Mouse (Mus musculus): ENCODE data around the gene Grpel1. TPM values are rescaled to one million over a fixed set of nuclear protein-coding genes. Genes with fewer than 3 reads are reported as not detected.

Grpel1 gene
- polyA plus RNA-seq, 1 experiment from 2014 or later, result 49.2 TPM

GRCm38 (mm10) chr5:36481114-36481513 is 16.3 kb downstream of the Grpel1 start:
- peaks cover 7% of the 10 kb centered on the region for H3K36me3 ChIP-seq
- H3K27me3 ChIP-seq, result peaks cover 15% of the 10 kb centered on the region
- H3K4me3 ChIP-seq (replicated peaks), result no peak overlapping the region
- ATAC-seq (ENCODE audit: insufficient number of reproducible peaks, low FRiP score, low TSS enrichment, low read depth), result no peak
- WGBS, result 68% methylated on average over 1 of the region's 1 CpGs
- H3K4me1 ChIP-seq, result peaks cover 31% of the 10 kb centered on the region
- no peak overlapping the region for H3K9ac ChIP-seq
- no peak overlapping the region for H3K27ac ChIP-seq (replicated peaks)
- no peaks in the 10 kb centered on the region for H3K9me3 ChIP-seq (replicated peaks)
- H3K4me2 ChIP-seq (replicated peaks), result no peak overlapping the region

- no peaks in the 10 kb centered on the region for H3K9me3 ChIP-seq (replicated peaks)
- peak overlapping the region; percentile 92 for H3K4me3 ChIP-seq (replicated peaks)
- H3K4me1 ChIP-seq, result peaks cover 31% of the 10 kb centered on the region
- peak overlapping the region; percentile 82 for H3K9ac ChIP-seq
- no peaks in the 10 kb centered on the region for H3K36me3 ChIP-seq
- peaks cover 15% of the 10 kb centered on the region for H3K27me3 ChIP-seq
- ATAC-seq (ENCODE audit: insufficient number of reproducible peaks, low FRiP score, low TSS enrichment, low read depth), result no peak
- H3K4me2 ChIP-seq (replicated peaks), result peak overlapping the region; percentile 98
- WGBS, result under 1% methylated on average over 58 of the region's 58 CpGs
- peak overlapping the region; percentile 69; the same call in 1 of the 2 replicates for H3K27ac ChIP-seq (replicated peaks)
Measured at GRCm38 (mm10) chr5:36483203-36484101, 18.7 kb downstream of the Grpel1 start.

GRCm38 (mm10) chr5:36484171-36484990 is 19.6 kb downstream of the Grpel1 start, which contains the start of the genes Tada2b and Ccdc96:
TSS of gene Tada2b (minus strand) at chr5:36484285.
TSS of gene Ccdc96 (plus strand) at chr5:36484588.
- peak within 1 kb of the TSS; percentile 82 for H3K9ac ChIP-seq
- H3K4me1 ChIP-seq, result peaks cover 31% of the 10 kb centered on the region
- no peaks in the 10 kb centered on the region for H3K36me3 ChIP-seq
- peak within 1 kb of the TSS; percentile 98 for H3K4me2 ChIP-seq (replicated peaks)
- H3K27ac ChIP-seq (replicated peaks), result peak within 1 kb of the TSS; percentile 69; the same call in 1 of the 2 replicates
- peak within 1 kb of the TSS; percentile 92 for H3K4me3 ChIP-seq (replicated peaks)
- WGBS, result under 1% methylated on average over 93 of the region's 97 CpGs
- H3K27me3 ChIP-seq, result peaks cover 15% of the 10 kb centered on the region
- H3K9me3 ChIP-seq (replicated peaks), result no peaks in the 10 kb centered on the region
- ATAC-seq (ENCODE audit: insufficient number of reproducible peaks, low FRiP score, low TSS enrichment, low read depth), result peak; percentile 99

- Histone ChIP-seq H3K9me3 (replicated peaks) (no peaks in the 10 kb centered on the region), H3K4me3 (replicated peaks) (peak overlapping the region; percentile 92), H3K4me2 (replicated peaks) (peak overlapping the region; percentile 98), H3K27ac (replicated peaks) (no peak overlapping the region), H3K27me3 (peaks cover 15% of the 10 kb centered on the region), H3K4me1 (peaks cover 31% of the 10 kb centered on the region), H3K9ac (no peak overlapping the region), H3K36me3 (no peaks in the 10 kb centered on the region)
- WGBS, result 39% methylated on average over 19 of the region's 19 CpGs
- ATAC-seq (ENCODE audit: insufficient number of reproducible peaks, low FRiP score, low TSS enrichment, low read depth), result no peak
Measured at GRCm38 (mm10) chr5:36485306-36485705, 20.5 kb downstream of the Grpel1 start.

GRCm38 (mm10) chr5:36489225-36489624 is 24.4 kb downstream of the Grpel1 start:
- 48% methylated on average over 2 of the region's 2 CpGs for WGBS
- peaks cover 15% of the 10 kb centered on the region for H3K27me3 ChIP-seq

GRCm38 (mm10) chr5:36493919-36494318 is 29.1 kb downstream of the Grpel1 start:
- H3K9ac ChIP-seq, result no peak overlapping the region
- H3K4me1 ChIP-seq, result no peaks in the 10 kb centered on the region
- H3K36me3 ChIP-seq, result peaks cover 65% of the 10 kb centered on the region
- no peak overlapping the region for H3K4me3 ChIP-seq (replicated peaks)
- WGBS, result 81% methylated on average over 6 of the region's 6 CpGs
- no peaks in the 10 kb centered on the region for H3K27me3 ChIP-seq
- no peak overlapping the region for H3K4me2 ChIP-seq (replicated peaks)
- no peak overlapping the region for H3K27ac ChIP-seq (replicated peaks)
- H3K9me3 ChIP-seq (replicated peaks), result no peaks in the 10 kb centered on the region
- no peak for ATAC-seq (ENCODE audit: insufficient number of reproducible peaks, low FRiP score, low TSS enrichment, low read depth)

More at GRCm38 (mm10) chr5:36489225-36489624, 24.4 kb downstream of the Grpel1 start:
- ATAC-seq (ENCODE audit: insufficient number of reproducible peaks, low FRiP score, low TSS enrichment, low read depth), result no peak
- H3K9ac ChIP-seq, result no peak overlapping the region
- no peak overlapping the region for H3K4me2 ChIP-seq (replicated peaks)
- no peak overlapping the region for H3K4me3 ChIP-seq (replicated peaks)
- no peaks in the 10 kb centered on the region for H3K9me3 ChIP-seq (replicated peaks)
- no peak overlapping the region for H3K27ac ChIP-seq (replicated peaks)
- H3K4me1 ChIP-seq, result peaks cover 11% of the 10 kb centered on the region
- H3K36me3 ChIP-seq, result peaks cover 34% of the 10 kb centered on the region

- 94% methylated on average over 9 of the region's 9 CpGs for WGBS
- Histone ChIP-seq H3K4me3 (replicated peaks) (no peak overlapping the region), H3K36me3 (peaks cover 70% of the 10 kb centered on the region)
Measured at GRCm38 (mm10) chr5:36494709-36495108, 29.9 kb downstream of the Grpel1 start.

GRCm38 (mm10) chr5:36505235-36505634 is 40.4 kb downstream of the Grpel1 start:
- Histone ChIP-seq H3K27me3 (no peaks in the 10 kb centered on the region), H3K9me3 (replicated peaks) (no peaks in the 10 kb centered on the region), H3K4me1 (no peaks in the 10 kb centered on the region), H3K9ac (no peak overlapping the region), H3K36me3 (peaks cover 97% of the 10 kb centered on the region), H3K4me2 (replicated peaks) (no peak overlapping the region), H3K4me3 (replicated peaks) (no peak overlapping the region), H3K27ac (replicated peaks) (no peak overlapping the region)
- ATAC-seq (ENCODE audit: insufficient number of reproducible peaks, low FRiP score, low TSS enrichment, low read depth), result no peak
- WGBS, result 86% methylated on average over 7 of the region's 7 CpGs

More at GRCm38 (mm10) chr5:36494709-36495108, 29.9 kb downstream of the Grpel1 start:
- Histone ChIP-seq H3K9me3 (replicated peaks) (no peaks in the 10 kb centered on the region), H3K4me2 (replicated peaks) (no peak overlapping the region), H3K27ac (replicated peaks) (no peak overlapping the region), H3K27me3 (no peaks in the 10 kb centered on the region), H3K4me1 (no peaks in the 10 kb centered on the region), H3K9ac (no peak overlapping the region)
- ATAC-seq (ENCODE audit: insufficient number of reproducible peaks, low FRiP score, low TSS enrichment, low read depth), result no peak

GRCm38 (mm10) chr5:36505643-36506042 is 40.8 kb downstream of the Grpel1 start:
- WGBS, result 68% methylated on average over 5 of the region's 5 CpGs
- H3K27ac ChIP-seq (replicated peaks), result no peak overlapping the region
- H3K36me3 ChIP-seq, result peaks cover 97% of the 10 kb centered on the region
- H3K9ac ChIP-seq, result no peak overlapping the region
- no peaks in the 10 kb centered on the region for H3K27me3 ChIP-seq
- H3K4me2 ChIP-seq (replicated peaks), result no peak overlapping the region
- no peaks in the 10 kb centered on the region for H3K4me1 ChIP-seq
- H3K4me3 ChIP-seq (replicated peaks), result no peak overlapping the region
- ATAC-seq (ENCODE audit: insufficient number of reproducible peaks, low FRiP score, low TSS enrichment, low read depth), result no peak
- no peaks in the 10 kb centered on the region for H3K9me3 ChIP-seq (replicated peaks)

- Histone ChIP-seq H3K27ac (replicated peaks) (no peak overlapping the region), H3K9ac (no peak overlapping the region), H3K4me3 (replicated peaks) (no peak overlapping the region), H3K4me1 (no peaks in the 10 kb centered on the region), H3K9me3 (replicated peaks) (no peaks in the 10 kb centered on the region), H3K27me3 (no peaks in the 10 kb centered on the region), H3K36me3 (peaks cover 94% of the 10 kb centered on the region), H3K4me2 (replicated peaks) (no peak overlapping the region)
- 94% methylated on average over 10 of the region's 10 CpGs for WGBS
- ATAC-seq (ENCODE audit: insufficient number of reproducible peaks, low FRiP score, low TSS enrichment, low read depth), result no peak
Measured at GRCm38 (mm10) chr5:36508351-36508750, 43.6 kb downstream of the Grpel1 start.

- no peak for ATAC-seq (ENCODE audit: insufficient number of reproducible peaks, low FRiP score, low TSS enrichment, low read depth)
- H3K36me3 ChIP-seq, result peaks cover 85% of the 10 kb centered on the region
- H3K4me2 ChIP-seq (replicated peaks), result no peak overlapping the region
- no peaks in the 10 kb centered on the region for H3K4me1 ChIP-seq
- WGBS, result 89% methylated on average over 2 of the region's 2 CpGs
- H3K4me3 ChIP-seq (replicated peaks), result no peak overlapping the region
- no peaks in the 10 kb centered on the region for H3K27me3 ChIP-seq
- H3K27ac ChIP-seq (replicated peaks), result no peak overlapping the region
- H3K9ac ChIP-seq, result no peak overlapping the region
- H3K9me3 ChIP-seq (replicated peaks), result no peaks in the 10 kb centered on the region
Measured at GRCm38 (mm10) chr5:36510956-36511355, 46.2 kb downstream of the Grpel1 start.

Data from embryonic facial prominence, embryonic 15.5 days (tissue).